Mouse (Mus musculus): Measurements from ENCODE around the gene Snx18.

Snx18 gene

GRCm38 (mm10) chr13:113566951-113567350 is 51.4 kb downstream of the Snx18 start:
- no peak for DNase-seq (ENCODE audit: low read depth, low spot score)

- DNase-seq (ENCODE audit: low read depth, low spot score): no peak
These were observed 52.0 kb downstream of the Snx18 start for GRCm38 (mm10) chr13:113566411-113566810.

GRCm38 (mm10) chr13:113559646-113560045 is 58.7 kb downstream of the Snx18 start:
- no peak for DNase-seq (ENCODE audit: low read depth, low spot score)

- no peak for DNase-seq (ENCODE audit: low read depth, low spot score)
These were observed 61.8 kb downstream of the Snx18 start for GRCm38 (mm10) chr13:113556538-113556937.

- no peak for DNase-seq (ENCODE audit: low read depth, low spot score)
These were observed 63.1 kb downstream of the Snx18 start for GRCm38 (mm10) chr13:113555226-113555625.

- DNase-seq (ENCODE audit: low read depth, low spot score): no peak
These were observed 64.6 kb downstream of the Snx18 start for GRCm38 (mm10) chr13:113553603-113554230.

- no peak for DNase-seq (ENCODE audit: low read depth, low spot score)
These were observed 66.0 kb downstream of the Snx18 start for GRCm38 (mm10) chr13:113552341-113552740.

- no peak for DNase-seq (ENCODE audit: low read depth, low spot score)
These were observed 67.3 kb downstream of the Snx18 start for GRCm38 (mm10) chr13:113550866-113551565.

GRCm38 (mm10) chr13:113549021-113549420 is 69.3 kb downstream of the Snx18 start:
- no peak for DNase-seq (ENCODE audit: low read depth, low spot score)

GRCm38 (mm10) chr13:113547807-113548426 is 70.4 kb downstream of the Snx18 start:
- no peak for DNase-seq (ENCODE audit: low read depth, low spot score)

- no peak for DNase-seq (ENCODE audit: low read depth, low spot score)
These were observed 76.0 kb downstream of the Snx18 start for GRCm38 (mm10) chr13:113542374-113542773.
